Mouse (Mus musculus) heart, adult 2 months (tissue): ENCODE data around the gene Lbx2.

Experiments used
- CTCF ChIP-seq: fragments of 200-600 bp; IDR thresholded peaks from 2 replicates; pipeline ENCODE4 v1.8.1; 2022; ENCODE audit warnings: antibody characterized with exemption, mild to moderate bottlenecking, moderate library complexity
- POLR2A ChIP-seq: fragments of 200-500 bp; IDR thresholded peaks from 2 replicates; pipeline ENCODE4 v1.6.1; 2011; ENCODE audit warnings: mild to moderate bottlenecking, low read depth, low read length, control low read depth; ENCODE audit not compliant: insufficient read depth

DNA sequence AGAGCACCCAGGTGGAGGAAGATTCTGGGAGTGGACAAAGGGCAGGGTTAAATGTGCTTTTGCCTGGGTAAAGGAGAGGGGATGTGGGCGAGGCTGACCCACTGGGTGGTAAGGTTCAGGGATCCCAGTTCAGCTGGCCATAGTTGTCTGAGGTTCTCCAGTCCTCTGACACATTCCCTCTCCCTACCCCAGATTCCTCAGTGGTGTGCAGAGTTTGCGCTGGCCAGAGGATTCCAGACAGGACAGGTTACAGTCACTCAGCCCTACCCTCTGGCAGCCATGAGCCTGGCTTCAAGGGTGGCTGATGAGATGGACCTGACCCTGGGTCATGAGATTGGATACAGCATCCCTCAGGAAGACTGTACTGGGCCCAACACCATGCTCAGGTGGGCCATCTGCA lies 27.4 kb upstream of the Lbx2 start:
- TF ChIP-seq POLR2A: 0 out of 2 replicates have a peak, but pooled peaks have one; percentile 5
- no peak for TF ChIP-seq CTCF
